Mouse (Mus musculus): ENCODE data around the gene Rarres2.
"Not testable (repeated sequence)": the region's sequence is repeated elsewhere in the genome, so short reads cannot be mapped to it uniquely, and the experiment has no call there.

Rarres2 gene

DNA sequence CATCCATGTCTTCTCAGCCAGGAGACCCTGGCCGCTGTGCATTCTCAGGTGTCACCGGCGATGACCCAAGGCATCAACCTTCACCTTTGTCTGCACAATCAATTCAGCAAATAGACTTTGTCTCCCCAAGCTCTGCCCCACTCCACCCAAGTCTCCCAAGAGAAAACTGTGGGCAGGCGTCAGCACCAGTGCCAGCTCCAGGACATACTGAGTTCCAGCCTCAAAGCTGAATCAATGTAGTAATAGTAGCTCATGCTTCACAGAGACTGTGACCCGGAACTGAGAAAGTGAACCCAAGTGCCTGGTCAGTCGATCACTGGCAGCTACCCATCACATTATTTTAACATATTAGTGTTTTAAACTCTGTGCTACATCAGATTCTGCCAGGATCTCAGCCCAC lies 24.3 kb downstream of the Rarres2 start:
- in situ Hi-C loops (cut with MboI; ENCODE audit: low pct_unique_long_range_greater_than_20kb in 1 of 2, low sequenced_read_pairs in 2 of 2, unreplicated experiment in 1 of 2): loop anchor here in 1 of 2 experiments (10.0 kb wide), 1 partner anchor 86 kb away; no protein-coding TSS in a partner anchor

DNA sequence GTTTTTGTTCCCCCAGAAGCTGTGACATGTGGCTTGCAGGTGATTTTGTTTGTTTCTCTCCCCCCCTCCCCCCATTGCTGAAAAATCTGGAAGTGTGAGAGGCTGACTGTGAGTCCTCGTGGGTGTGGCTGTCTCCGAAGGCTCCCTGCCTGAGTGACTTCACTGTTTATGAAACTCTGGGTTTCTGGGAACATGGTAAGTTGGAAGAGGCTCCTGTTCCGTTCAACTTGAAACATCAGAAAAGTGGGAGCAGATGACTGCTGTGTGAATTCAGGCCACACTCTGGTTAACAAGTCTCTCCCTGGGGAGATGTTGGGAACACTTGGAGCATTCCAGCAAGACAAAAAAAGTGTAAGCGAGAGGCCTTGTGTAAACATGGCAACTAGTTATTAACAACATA lies 25.7 kb downstream of the Rarres2 start:
- in situ Hi-C loops (cut with MboI; ENCODE audit: low pct_unique_long_range_greater_than_20kb in 1 of 2, low sequenced_read_pairs in 2 of 2, unreplicated experiment in 1 of 2): loop anchor here in 1 of 2 experiments (10.0 kb wide), 1 partner anchor 88 kb away; no protein-coding TSS in a partner anchor

DNA sequence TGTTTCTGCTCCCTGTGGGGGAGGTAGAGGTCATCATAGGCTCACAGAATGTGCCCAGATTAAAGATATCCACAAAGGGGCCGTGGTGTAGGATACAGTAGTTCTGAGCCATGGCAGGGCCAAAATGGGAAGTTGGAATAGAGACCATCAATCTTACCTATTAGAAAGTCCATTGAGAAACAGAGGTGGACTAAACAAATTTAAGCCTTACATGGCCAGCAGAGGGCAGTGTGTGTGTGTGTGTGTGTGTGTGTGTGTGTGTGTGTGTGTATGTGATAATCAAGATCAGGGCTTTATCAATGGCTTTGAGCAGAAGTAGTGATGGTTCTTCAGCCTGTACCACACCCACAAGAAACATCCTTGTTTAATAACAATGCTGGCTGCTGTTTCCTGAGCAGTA lies 26.3 kb downstream of the Rarres2 start:
- in situ Hi-C loops (cut with MboI; ENCODE audit: low pct_unique_long_range_greater_than_20kb in 1 of 2, low sequenced_read_pairs in 2 of 2, unreplicated experiment in 1 of 2): loop anchor here in 1 of 2 experiments (10.0 kb wide), 1 partner anchor 89 kb away; no protein-coding TSS in a partner anchor

DNA sequence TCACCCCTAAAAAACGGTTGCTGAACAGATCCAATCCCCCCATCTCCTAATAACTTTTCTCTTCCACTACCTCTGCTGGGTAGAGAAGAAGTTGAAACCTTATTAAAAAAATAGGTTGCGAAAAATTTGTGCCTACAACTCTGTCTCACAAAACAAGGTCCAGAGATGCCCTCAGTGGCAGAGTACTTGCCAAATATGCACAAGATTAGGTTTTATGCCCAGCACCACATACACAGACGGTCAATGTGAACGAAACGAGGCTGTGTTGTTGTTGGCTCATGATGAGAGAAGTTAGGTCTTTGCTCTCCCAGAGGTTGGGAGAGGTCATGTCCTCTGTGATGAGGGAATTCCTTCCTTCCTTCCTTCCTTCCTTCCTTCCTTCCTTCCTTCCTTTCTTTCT lies 27.3 kb downstream of the Rarres2 start:
- in situ Hi-C loops (cut with MboI; ENCODE audit: low pct_unique_long_range_greater_than_20kb in 1 of 2, low sequenced_read_pairs in 2 of 2, unreplicated experiment in 1 of 2): loop anchor here in 1 of 2 experiments (10.0 kb wide), 1 partner anchor 90 kb away; no protein-coding TSS in a partner anchor

DNA sequence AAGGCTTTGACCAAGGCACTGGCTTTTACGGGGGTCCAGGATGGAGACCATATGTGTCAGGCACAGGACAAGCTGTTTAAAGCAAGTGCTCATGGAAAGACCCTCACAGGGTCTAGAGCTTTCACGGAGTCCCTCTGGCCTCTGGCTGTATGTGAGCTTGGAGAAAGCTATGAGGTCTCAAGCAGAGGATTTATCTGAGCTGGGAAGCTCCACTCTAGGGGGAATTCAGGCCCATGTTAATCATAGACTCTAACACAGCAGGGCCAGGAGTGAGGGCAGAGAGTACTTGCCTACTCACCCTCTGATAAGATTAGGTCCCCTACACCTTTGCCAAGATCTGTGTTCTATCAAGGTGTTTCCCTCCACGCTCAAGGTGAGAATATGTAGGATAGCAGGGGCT lies 30.0 kb downstream of the Rarres2 start:
- in situ Hi-C loops (cut with MboI; ENCODE audit: low pct_unique_long_range_greater_than_20kb in 1 of 2, low sequenced_read_pairs in 2 of 2, unreplicated experiment in 1 of 2): loop anchor here in 1 of 2 experiments (10.0 kb wide), 1 partner anchor 92 kb away; no protein-coding TSS in a partner anchor

DNA sequence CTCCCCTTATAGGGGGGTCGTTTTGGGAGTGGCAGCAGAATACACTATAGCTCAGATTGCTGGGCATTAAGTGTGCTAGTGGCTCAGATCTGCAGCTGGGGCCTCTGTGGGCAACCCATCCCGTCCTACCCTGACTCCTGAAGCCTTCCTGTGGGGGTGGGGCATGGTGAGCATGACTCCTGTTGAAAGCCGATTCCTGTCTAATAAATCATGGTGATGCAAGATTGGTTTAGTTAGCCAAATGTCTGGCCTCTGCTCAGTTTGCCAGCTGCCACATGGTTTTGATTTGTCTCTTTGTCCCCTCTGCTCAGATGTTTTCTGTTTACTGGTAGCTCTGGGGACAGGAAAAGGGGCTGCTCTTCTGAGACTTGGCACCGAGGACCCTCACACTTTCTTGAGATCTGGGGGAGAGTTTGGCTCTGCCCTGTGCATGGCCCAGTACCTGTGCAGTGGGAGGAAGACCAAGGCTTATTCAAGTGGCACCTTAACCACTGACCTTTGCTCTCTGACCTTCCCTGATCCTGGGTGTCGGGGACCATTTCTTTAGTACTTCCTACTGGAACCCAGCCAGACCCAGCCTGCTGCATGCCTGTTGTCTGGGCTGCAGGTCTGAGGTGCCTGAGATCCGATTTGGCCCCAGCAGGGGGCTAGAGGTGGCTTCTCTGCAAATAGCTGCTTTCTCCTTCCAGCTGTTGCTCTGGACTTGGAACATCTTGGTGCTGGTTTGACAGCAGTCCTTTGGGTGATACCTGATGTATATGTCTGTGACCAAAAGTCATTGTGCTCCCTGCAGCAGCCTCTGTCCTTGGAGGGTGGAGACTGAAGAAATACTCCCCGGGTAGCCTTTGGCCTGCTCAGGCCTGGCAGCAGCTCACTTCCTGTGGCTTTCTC lies 30.8 kb downstream of the Rarres2 start:
- in situ Hi-C loops (cut with MboI; ENCODE audit: low pct_unique_long_range_greater_than_20kb in 1 of 2, low sequenced_read_pairs in 2 of 2, unreplicated experiment in 1 of 2): loop anchor here in 1 of 2 experiments (10.0 kb wide), 1 partner anchor 93 kb away; no protein-coding TSS in a partner anchor

DNA sequence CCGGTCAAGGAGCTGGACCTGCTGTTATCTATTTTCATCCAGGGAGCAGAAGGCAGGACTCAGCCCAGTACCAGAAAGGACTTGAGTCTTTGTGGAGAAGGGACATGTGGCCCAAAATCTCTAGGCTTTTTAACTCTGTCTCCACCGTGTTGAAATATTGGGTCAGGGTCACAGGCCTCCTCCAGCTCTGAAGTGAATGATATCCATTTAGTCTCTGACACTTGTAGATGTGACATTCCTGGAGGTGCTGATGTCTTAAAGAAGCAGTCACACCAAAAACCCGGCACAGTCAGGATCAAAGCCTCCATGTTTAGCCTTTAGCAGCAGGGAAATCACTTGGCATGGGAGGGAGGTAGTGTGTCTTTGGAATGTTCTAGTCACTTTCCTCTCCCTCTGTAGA lies 31.9 kb downstream of the Rarres2 start:
- in situ Hi-C loops (cut with MboI; ENCODE audit: low pct_unique_long_range_greater_than_20kb in 1 of 2, low sequenced_read_pairs in 2 of 2, unreplicated experiment in 1 of 2): loop anchor here in 1 of 2 experiments (10.0 kb wide), 1 partner anchor 94 kb away; no protein-coding TSS in a partner anchor

DNA sequence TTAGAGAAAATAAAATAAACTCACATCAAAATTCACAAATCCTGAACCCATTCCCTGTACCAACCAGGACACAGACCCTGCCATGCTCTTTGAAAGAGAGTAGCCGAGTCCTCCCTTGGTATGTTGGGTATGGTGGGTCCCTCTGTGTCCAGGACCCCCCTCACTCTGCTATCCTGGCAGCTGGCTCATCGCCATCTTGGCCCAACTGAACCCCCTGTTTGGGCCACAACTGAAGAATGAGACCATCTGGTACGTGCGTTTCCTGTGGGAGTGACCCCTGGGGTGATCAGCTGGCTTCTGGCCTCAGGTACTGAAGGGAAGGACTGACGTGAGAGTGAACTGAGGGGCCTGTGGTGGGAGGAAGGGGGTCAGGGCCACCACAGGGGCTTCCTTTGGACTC lies 32.7 kb downstream of the Rarres2 start:
- in situ Hi-C loops (cut with MboI; ENCODE audit: low pct_unique_long_range_greater_than_20kb in 1 of 2, low sequenced_read_pairs in 2 of 2, unreplicated experiment in 1 of 2): loop anchor here in 1 of 2 experiments (10.0 kb wide), 1 partner anchor 95 kb away; no protein-coding TSS in a partner anchor

DNA sequence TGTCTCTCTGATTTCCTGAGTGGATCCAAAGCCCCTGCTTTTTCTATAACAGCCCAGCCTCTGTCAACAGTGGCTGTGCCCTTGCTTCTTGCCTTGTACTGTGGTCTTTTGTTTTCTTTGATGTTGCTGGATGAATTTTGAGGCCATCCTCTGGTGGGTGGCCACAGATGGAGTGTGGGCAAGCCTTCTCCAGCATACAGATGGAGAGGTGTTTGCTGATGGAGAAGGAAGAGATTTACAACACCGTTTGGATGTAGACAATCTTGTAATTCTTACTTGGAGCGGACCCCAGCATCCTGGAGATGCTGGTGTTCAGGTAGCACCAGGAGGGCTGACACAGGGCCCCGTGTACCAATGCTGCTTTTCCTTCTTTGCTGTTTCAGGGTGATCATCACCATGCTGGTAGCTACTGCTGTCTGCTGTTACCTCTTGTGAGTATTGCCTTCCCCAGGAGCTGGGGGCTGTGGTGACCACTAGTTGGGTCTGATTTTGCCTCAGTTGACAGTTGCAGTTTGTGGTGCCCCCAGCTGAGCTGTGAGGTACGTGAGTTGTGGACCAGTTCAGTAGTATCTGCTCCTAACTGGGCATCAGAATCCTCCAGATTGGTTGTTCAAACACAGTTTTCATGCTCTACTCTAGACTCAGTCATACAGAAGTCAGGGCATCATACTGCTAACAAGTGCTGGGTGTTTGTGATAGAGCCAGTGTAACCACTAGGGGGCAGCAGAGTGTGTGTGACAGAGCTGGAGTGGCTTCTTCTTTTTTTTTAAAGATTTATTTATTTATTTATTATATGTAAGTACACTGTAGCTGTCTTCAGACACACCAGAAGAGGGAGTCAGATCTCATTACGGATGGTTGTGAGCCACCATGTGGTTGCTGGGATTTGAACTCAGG lies 33.5 kb downstream of the Rarres2 start:
- in situ Hi-C loops (cut with MboI; ENCODE audit: low pct_unique_long_range_greater_than_20kb in 1 of 2, low sequenced_read_pairs in 2 of 2, unreplicated experiment in 1 of 2): no loop called here

DNA sequence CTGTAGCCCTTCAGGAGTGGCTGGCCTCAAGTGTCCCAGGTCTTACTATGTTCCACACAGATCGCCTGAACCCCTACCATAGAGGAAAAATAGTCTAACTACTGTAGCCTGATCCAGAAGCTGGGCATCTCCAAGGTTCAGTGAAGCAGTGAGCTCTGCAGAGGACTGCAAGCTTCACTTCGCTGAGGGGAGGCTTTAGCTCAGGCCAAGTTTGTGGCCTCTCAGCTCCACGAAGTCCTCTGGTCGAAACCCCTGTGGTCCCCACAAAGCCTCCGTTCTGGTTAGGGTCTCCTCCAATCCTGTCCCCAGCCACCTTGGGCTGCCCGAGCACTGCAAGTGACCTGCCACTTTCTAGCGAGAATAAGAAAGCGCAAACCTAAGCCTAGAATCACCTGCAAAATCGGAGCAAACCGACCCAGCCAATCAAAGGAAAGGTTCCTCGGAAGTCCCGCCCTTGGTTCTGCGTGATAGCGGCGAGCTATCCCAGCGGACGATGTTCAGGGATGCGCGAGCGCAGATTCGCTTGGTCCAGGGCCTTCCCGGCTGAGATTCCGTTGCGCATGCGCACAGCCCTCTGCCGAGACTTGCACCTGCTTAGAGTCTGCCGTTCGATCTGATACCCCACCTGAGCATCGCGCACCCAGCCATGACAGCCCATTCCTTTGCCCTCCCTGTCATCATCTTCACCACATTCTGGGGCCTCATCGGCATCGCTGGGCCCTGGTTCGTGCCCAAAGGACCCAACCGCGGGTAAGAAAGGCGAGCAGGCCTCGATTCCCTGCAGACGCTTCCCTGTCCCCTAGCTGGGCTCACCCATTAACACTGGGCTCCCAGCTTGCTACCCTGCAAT lies 35.3 kb downstream of the Rarres2 start, which contains the start of gene Atp6v0e2:
TSS of gene Atp6v0e2 (plus strand) at position 511 of the 850 bp plus-strand sequence.
- in situ Hi-C loops (cut with MboI; ENCODE audit: low pct_unique_long_range_greater_than_20kb in 1 of 2, low sequenced_read_pairs in 2 of 2, unreplicated experiment in 1 of 2): no loop called here

DNA sequence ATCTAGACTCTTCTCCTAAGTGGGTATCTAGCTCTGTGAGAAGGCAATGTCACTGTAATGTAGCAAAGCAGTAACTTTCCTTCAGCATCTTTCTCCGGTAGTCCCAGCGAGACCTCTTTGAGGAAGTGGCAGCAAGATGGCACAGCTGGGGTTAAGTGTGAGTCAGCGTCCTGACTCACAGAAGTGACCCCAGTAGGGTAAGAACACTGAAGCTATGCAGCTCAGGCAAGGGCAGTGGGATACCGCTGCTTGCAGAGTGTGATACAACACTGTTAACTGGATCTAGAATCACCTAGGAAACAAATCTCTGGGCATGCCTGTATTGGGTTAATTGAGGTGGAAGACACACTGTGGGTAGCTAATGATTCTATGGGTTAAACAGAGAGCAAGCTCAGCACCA lies 36.5 kb downstream of the Rarres2 start:
- in situ Hi-C loops (cut with MboI; ENCODE audit: low pct_unique_long_range_greater_than_20kb in 1 of 2, low sequenced_read_pairs in 2 of 2, unreplicated experiment in 1 of 2): no loop called here

DNA sequence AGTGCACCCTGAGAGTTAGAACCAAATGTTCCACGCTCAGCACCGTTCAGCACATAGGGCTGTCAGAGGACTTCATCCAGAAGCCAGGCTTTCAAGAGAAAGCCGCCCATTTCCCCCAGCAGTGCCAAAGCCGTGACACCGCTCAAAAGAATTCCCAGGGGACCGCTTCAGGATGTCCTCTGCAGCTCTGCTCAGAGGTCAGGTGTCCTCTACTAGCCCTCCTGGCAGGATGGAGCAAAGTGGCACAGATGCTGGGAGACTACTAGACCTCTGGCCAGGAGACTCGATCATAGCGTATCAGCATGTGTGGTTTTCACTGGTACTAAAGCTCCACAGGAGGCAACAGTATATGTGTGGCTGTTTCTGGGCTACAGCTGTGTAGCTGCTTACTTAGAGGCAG lies 37.7 kb downstream of the Rarres2 start:
- in situ Hi-C loops (cut with MboI; ENCODE audit: low pct_unique_long_range_greater_than_20kb in 1 of 2, low sequenced_read_pairs in 2 of 2, unreplicated experiment in 1 of 2): no loop called here

DNA sequence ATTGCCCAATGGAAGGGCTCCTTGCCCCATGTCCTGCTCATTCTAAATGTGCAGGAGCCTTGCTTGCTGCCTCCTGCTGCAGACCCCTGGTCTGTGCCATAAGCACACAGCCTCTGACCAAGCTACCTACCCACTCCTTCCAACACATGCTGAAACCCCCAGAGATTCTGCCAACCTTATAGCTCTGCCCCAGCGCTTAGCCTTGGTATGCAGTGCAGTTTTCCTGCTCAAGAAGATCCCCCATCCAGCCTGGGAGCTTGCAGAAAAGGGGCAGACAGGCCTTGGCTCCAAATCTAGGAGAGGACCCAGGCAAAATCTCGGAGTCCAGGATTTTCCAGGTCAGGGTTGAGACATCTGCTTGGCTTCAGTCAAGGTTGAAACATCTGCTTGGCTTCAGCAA lies 39.1 kb downstream of the Rarres2 start:
- in situ Hi-C loops (cut with MboI; ENCODE audit: low pct_unique_long_range_greater_than_20kb in 1 of 2, low sequenced_read_pairs in 2 of 2, unreplicated experiment in 1 of 2): no loop called here

DNA sequence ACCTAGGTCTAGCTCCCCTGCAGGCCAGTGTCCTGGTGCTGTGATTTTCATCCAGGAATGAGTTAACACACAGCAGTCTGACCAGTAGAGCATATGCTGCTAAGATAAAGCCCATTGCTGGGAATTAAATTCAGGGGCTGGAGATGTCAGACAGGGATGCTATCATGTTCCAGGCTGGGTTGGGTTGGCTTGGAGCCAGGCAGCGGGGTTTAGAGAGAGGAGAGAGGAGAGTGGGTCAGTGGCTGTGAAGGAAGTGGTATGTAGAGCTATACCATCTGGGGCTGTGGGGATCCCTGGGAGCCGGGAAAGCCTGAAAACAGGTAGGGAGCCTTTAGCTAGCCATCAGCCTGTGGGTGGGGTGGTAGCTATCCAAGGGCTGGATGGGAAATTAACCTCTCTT lies 41.7 kb downstream of the Rarres2 start:
- in situ Hi-C loops (cut with MboI; ENCODE audit: low pct_unique_long_range_greater_than_20kb in 1 of 2, low sequenced_read_pairs in 2 of 2, unreplicated experiment in 1 of 2): no loop called here

DNA sequence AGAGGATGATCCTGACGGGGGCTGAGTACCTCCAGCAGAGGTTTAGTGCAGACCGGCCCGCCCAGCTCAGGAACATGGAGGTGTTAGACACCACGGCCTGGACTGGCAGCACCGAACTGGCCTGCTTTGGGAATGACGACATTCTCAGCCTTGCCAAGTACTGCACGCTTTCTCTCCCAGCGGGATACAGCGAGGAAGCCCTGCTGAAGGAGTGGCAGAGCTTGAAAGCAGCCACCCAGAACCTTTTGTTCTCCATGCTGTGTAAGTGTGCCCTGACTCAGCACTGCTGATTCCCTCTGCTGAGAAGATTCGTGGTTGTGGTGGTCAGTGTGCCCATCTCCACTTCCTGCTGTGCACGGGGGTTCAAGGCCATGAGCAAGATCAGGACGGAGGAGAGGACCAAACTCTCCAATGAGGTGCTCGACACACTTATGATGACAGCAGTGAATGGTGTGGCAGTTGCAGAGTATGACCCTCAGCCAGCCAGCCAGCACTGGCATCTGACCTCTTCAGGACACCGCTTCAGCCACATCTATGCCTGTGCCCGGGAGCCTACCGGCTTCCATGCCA lies 42.6 kb downstream of the Rarres2 start:
- in situ Hi-C loops (cut with MboI; ENCODE audit: low pct_unique_long_range_greater_than_20kb in 1 of 2, low sequenced_read_pairs in 2 of 2, unreplicated experiment in 1 of 2): no loop called here

DNA sequence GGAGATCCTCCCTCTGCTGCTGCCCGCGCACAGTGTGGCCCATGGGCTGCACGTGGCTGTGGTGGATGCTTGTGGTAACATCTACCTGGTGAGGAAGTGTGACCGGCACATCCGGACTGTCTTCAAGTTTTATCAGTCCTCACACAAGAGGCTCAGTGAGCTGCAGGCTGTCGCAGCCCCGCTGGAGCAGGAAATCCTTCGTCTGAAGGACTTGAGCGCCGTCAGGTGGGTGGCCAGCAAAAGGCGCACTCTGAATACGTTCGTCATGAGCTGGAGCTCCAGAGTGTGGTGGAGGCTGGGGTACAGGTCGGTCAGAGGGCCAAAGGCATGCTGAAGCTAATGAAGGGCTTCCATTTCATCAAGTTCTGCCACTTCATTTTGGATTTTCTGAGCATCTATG lies 43.3 kb downstream of the Rarres2 start:
- in situ Hi-C loops (cut with MboI; ENCODE audit: low pct_unique_long_range_greater_than_20kb in 1 of 2, low sequenced_read_pairs in 2 of 2, unreplicated experiment in 1 of 2): no loop called here

DNA sequence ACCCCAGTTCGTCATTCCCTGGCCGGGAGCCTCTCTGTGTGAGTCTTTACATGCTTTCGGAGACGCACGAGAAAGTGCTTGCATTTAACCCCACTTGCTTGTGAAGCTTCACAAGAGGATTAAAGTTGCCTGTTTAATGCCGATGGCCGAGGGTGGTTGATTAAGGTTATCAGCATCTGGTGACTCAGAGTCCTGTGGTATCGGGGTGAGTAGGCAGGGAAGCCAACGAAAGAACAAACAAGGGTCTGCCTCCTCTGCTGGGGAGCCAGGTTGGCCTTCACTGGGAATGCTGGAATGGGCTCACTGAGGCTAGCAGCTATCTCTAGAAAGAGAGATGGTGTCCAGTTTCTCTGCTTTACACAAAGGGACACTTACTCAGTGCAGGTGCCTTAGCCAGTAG lies 44.7 kb downstream of the Rarres2 start:
- in situ Hi-C loops (cut with MboI; ENCODE audit: low pct_unique_long_range_greater_than_20kb in 1 of 2, low sequenced_read_pairs in 2 of 2, unreplicated experiment in 1 of 2): no loop called here

DNA sequence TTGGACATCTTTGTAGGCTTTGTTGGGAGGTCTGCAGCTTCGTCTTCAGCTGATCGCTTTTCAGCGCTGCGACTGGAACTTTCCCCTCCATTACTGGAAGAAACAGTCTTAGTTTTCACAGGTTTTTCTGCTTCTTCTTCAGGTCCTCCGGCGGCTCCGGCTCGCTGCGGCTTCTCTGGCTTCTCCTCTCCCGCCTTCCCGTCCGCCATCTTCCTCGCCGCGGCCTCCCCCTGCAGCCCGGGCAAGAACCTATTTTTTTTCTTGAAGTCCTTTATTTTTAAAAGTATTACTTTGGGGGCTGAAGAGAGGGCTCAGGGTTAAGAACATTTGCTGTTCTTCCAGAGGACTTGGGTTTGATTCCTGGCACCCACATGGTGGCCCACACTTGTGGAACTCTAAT lies 47.7 kb downstream of the Rarres2 start:
- in situ Hi-C loops (cut with MboI; ENCODE audit: low pct_unique_long_range_greater_than_20kb in 1 of 2, low sequenced_read_pairs in 2 of 2, unreplicated experiment in 1 of 2): not testable (repeated sequence)
